Mouse (Mus musculus): ENCODE data around the gene Necab3. TPM values are rescaled to one million over a fixed set of nuclear protein-coding genes. Genes with fewer than 3 reads are reported as not detected.

Necab3 gene
- polyA plus RNA-seq, 1 experiment from 2014 or later: 0.58 TPM

DNA sequence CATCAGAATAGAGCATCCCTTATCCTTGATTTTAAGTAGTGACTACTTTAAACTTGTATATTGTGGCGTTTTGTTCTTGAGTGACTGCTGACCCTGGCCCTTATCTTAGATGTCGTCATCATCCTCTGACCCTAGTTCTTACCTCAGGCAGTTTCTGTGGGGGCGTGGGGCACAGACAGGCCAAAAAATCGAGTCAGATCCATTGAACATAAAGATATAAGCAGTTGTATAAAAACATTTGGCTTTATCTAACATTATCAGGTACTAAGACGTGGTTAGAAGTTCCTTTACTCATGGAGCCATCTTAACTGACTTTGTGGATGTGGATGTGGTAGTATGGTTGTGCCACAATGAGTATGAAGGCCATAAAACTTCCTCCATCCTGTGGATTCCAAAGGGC, 36.4 kb downstream of the Necab3 start:
- Histone ChIP-seq H3K36me3 (ENCODE audit: insufficient read depth, low read length) (peaks cover 25% of the 10 kb centered on the region; the same call in 1 of the 2 replicates), H3K9me3 (replicated peaks; ENCODE audit: low read length) (no peaks in the 10 kb centered on the region), H3K9ac (ENCODE audit: low read depth, low read length) (no peak overlapping the region), H3K4me1 (replicated peaks; ENCODE audit: insufficient read depth, low read length) (no peaks in the 10 kb centered on the region), H3K27me3 (ENCODE audit: insufficient read depth, low read length) (no peaks in the 10 kb centered on the region), H3K27ac (no peak overlapping the region), H3K4me3 (replicated peaks; ENCODE audit: low read depth, low read length) (no peak overlapping the region), H3K4me2 (ENCODE audit: low read length) (no peak overlapping the region)
- DNase-seq (ENCODE audit: low spot score): no peak
- WGBS: 93% methylated on average over 5 of the region's 5 CpGs
- ATAC-seq (replicated peaks; ENCODE audit: low FRiP score, low read depth): no peak
- no peak for TF ChIP-seq CTCF (IDR thresholded peaks at IDR 0.05; ENCODE audit: low read depth)

DNA sequence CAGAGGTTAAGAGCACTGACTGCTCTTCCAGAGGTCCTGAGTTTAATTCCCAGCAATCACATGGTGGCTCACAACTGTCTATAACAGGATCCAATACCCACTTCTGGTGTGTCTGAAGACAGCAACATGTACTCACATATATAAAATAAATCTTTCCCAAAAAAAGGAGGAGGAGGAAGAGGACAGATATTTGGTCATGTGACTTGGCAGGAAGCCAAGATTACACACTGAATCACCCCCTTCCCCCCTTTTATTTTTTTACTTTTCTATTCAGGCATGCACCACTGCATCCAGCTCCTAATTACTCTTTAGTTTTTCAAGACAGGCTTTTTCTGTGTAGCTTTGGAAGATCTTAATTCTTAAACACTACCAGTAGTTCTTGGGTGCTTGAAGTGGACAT, 37.2 kb downstream of the Necab3 start:
- Histone ChIP-seq H3K4me3 (replicated peaks; ENCODE audit: low read depth, low read length) (no peak overlapping the region), H3K27me3 (ENCODE audit: insufficient read depth, low read length) (no peaks in the 10 kb centered on the region), H3K36me3 (ENCODE audit: insufficient read depth, low read length) (peaks cover 23% of the 10 kb centered on the region; the same call in 1 of the 2 replicates), H3K4me2 (ENCODE audit: low read length) (no peak overlapping the region), H3K4me1 (replicated peaks; ENCODE audit: insufficient read depth, low read length) (no peaks in the 10 kb centered on the region), H3K9ac (ENCODE audit: low read depth, low read length) (no peak overlapping the region), H3K27ac (no peak overlapping the region), H3K9me3 (replicated peaks; ENCODE audit: low read length) (no peaks in the 10 kb centered on the region)
- ATAC-seq (replicated peaks; ENCODE audit: low FRiP score, low read depth) (no peak), DNase-seq (ENCODE audit: low spot score) (no peak)
- TF ChIP-seq CTCF (IDR thresholded peaks at IDR 0.05; ENCODE audit: low read depth): no peak

DNA sequence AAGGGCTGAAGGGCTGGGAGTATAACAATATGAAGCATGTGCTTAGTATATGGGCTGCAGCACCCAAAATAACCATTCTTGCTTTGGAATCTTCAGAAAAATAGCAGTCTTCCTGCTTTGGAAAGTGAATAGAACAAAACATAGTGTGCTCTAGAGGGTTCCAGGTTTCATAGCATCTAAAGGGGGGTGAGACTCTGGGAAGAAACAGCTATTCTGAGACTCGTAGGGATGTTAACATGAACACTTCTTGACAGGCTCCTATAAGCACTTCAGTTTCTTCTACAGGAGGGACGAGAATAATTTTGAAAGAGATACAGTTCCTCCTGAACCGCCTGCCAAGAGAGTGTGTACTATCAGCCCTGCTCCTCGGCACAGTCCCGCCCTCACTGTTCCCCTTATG, 41.3 kb downstream of the Necab3 start:
- no peaks in the 10 kb centered on the region for H3K27me3 ChIP-seq (ENCODE audit: insufficient read depth, low read length)
- no peak overlapping the region for H3K4me3 ChIP-seq (replicated peaks; ENCODE audit: low read depth, low read length)
- no peak for TF ChIP-seq CTCF (IDR thresholded peaks at IDR 0.05; ENCODE audit: low read depth)
- H3K4me2 ChIP-seq (ENCODE audit: low read length): no peak overlapping the region
- no peak for ATAC-seq (replicated peaks; ENCODE audit: low FRiP score, low read depth)
- H3K4me1 ChIP-seq (replicated peaks; ENCODE audit: insufficient read depth, low read length): no peaks in the 10 kb centered on the region
- DNase-seq (ENCODE audit: low spot score): no peak
- no peak overlapping the region for H3K27ac ChIP-seq
- H3K9me3 ChIP-seq (replicated peaks; ENCODE audit: low read length): no peaks in the 10 kb centered on the region
- WGBS: 95% methylated on average over 5 of the region's 5 CpGs
- H3K36me3 ChIP-seq (ENCODE audit: insufficient read depth, low read length): peaks cover 7% of the 10 kb centered on the region; the same call in 1 of the 2 replicates
- no peak overlapping the region for H3K9ac ChIP-seq (ENCODE audit: low read depth, low read length)

DNA sequence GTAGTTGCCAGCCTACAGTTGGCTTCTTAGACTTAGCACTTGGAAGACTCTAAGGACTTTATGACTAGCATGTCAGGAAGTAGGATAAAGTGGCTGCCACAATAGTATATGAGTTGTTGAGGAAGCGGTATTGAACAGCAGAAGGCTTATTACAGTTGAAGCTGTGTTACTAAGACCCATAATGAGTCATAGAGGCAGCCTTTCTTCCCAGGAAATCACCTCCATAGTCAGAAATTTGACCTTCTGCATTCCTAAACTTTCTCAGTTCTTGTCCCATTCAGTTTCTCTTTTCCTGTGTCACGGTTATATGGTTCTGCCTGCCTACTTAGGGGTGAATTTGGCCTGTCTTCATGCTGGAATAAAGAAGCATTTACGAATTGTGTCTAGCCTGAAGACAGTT, 41.7 kb downstream of the Necab3 start:
- H3K9me3 ChIP-seq (replicated peaks; ENCODE audit: low read length): no peaks in the 10 kb centered on the region
- ATAC-seq (replicated peaks; ENCODE audit: low FRiP score, low read depth) (no peak), DNase-seq (ENCODE audit: low spot score) (no peak)
- H3K4me3 ChIP-seq (replicated peaks; ENCODE audit: low read depth, low read length): no peak overlapping the region
- no peak overlapping the region for H3K4me2 ChIP-seq (ENCODE audit: low read length)
- TF ChIP-seq CTCF (IDR thresholded peaks at IDR 0.05; ENCODE audit: low read depth): no peak
- no peaks in the 10 kb centered on the region for H3K4me1 ChIP-seq (replicated peaks; ENCODE audit: insufficient read depth, low read length)
- H3K9ac ChIP-seq (ENCODE audit: low read depth, low read length): no peak overlapping the region
- H3K27ac ChIP-seq: no peak overlapping the region
- H3K27me3 ChIP-seq (ENCODE audit: insufficient read depth, low read length): no peaks in the 10 kb centered on the region
- 74% methylated on average over 3 of the region's 3 CpGs for WGBS
- H3K36me3 ChIP-seq (ENCODE audit: insufficient read depth, low read length): peaks cover 4% of the 10 kb centered on the region; the same call in 1 of the 2 replicates

DNA sequence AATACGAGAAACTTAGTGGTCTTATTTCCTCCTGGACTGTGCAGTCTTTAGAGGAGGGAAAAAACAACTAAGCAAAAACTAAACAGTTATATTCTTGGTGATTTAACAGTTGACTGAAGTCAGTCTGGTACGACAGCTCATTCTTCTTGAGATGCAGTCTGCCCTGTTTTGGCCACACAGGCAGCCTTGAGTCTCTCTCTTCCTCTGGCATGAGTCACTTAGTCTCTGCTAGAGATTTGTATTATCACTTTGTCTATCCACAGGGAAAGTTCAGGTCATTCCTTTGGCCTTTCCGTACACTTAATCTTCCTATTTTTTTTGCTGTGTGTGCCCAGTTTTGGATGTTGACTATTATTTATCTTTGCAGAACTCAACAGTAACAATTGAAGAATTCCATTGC, 48.5 kb downstream of the Necab3 start:
- 92% methylated on average over 3 of the region's 3 CpGs for WGBS
- Histone ChIP-seq H3K36me3 (ENCODE audit: insufficient read depth, low read length) (peaks cover 14% of the 10 kb centered on the region; the same call in 1 of the 2 replicates), H3K9ac (ENCODE audit: low read depth, low read length) (no peak overlapping the region), H3K27me3 (ENCODE audit: insufficient read depth, low read length) (no peaks in the 10 kb centered on the region), H3K27ac (no peak overlapping the region), H3K4me2 (ENCODE audit: low read length) (no peak overlapping the region), H3K9me3 (replicated peaks; ENCODE audit: low read length) (no peaks in the 10 kb centered on the region), H3K4me1 (replicated peaks; ENCODE audit: insufficient read depth, low read length) (no peaks in the 10 kb centered on the region), H3K4me3 (replicated peaks; ENCODE audit: low read depth, low read length) (no peak overlapping the region)
- DNase-seq (ENCODE audit: low spot score): no peak
- ATAC-seq (replicated peaks; ENCODE audit: low FRiP score, low read depth): no peak
- TF ChIP-seq CTCF (IDR thresholded peaks at IDR 0.05; ENCODE audit: low read depth): no peak

DNA sequence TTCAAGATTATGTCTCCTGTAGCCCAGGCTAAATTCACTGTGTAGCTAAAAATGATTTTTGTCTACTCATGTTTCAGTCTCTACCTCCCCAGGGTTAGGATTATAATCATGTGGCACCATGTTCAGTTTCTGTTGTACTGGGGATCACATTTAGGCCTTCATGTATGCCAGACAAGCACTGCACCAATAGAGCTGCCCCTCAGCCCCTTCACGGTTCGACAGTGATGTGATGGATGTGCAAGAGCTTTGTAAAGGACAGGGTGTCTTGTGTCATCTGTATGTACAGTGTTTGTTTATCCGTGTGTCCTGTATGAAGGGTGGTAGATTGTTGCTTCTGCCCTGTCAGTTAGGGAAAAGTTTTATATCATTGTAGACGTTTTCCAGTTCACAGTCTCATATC, 50.2 kb downstream of the Necab3 start:
- Histone ChIP-seq H3K36me3 (ENCODE audit: insufficient read depth, low read length) (peaks cover 14% of the 10 kb centered on the region; the same call in 1 of the 2 replicates), H3K4me3 (replicated peaks; ENCODE audit: low read depth, low read length) (no peak overlapping the region), H3K4me2 (ENCODE audit: low read length) (no peak overlapping the region), H3K4me1 (replicated peaks; ENCODE audit: insufficient read depth, low read length) (no peaks in the 10 kb centered on the region), H3K9ac (ENCODE audit: low read depth, low read length) (no peak overlapping the region), H3K9me3 (replicated peaks; ENCODE audit: low read length) (no peaks in the 10 kb centered on the region), H3K27ac (no peak overlapping the region), H3K27me3 (ENCODE audit: insufficient read depth, low read length) (no peaks in the 10 kb centered on the region)
- no peak for TF ChIP-seq CTCF (IDR thresholded peaks at IDR 0.05; ENCODE audit: low read depth)
- DNase-seq (ENCODE audit: low spot score) (no peak), ATAC-seq (replicated peaks; ENCODE audit: low FRiP score, low read depth) (no peak)
- 75% methylated on average over 4 of the region's 4 CpGs for WGBS
